Mouse (Mus musculus): Measurements from ENCODE around the gene Med27. TPM values are rescaled to one million over a fixed set of nuclear protein-coding genes. Genes with fewer than 3 reads are reported as not detected.

The Med27 gene
- total and polyA plus RNA-seq, 3 experiments = 32.1 to 36.2 (median 33.6) TPM

GRCm38 (mm10) chr2:29432565-29432964 is 85.9 kb downstream of the Med27 start:
- Histone ChIP-seq H3K9ac (ENCODE audit: insufficient read depth, low read depth) (no peak overlapping the region), H3K79me2 (replicated peaks; ENCODE audit: control insufficient read depth, extremely low read depth, insufficient read depth, poor library complexity, severe bottlenecking) (no peaks in the 10 kb centered on the region), H3K27ac (ENCODE audit: insufficient read depth, low read depth) (no peak overlapping the region), H3K4me3 (replicated peaks in 1 of 3; ENCODE audit: low read depth in 2 of 3, low read length in 2 of 3, poor library complexity in 1 of 3) (no peak overlapping the region), H3K27me3 (replicated peaks) (no peaks in the 10 kb centered on the region), H3K36me3 (replicated peaks in 1 of 2; ENCODE audit: control insufficient read depth in 1 of 2, insufficient read depth in 1 of 2, low read length in 1 of 2) (peaks cover 0 to 29% of the 10 kb centered on the region in 2 experiments), H3K4me1 (ENCODE audit: control insufficient read depth in 1 of 2, insufficient read depth in 2 of 2) (peaks cover 6 to 24% of the 10 kb centered on the region in 2 experiments), H3K9me3 (replicated peaks; ENCODE audit: low read length) (no peaks in the 10 kb centered on the region), H3K4me2 (ENCODE audit: insufficient read depth, low read depth, poor library complexity, severe bottlenecking) (no peak overlapping the region)
- DNase-seq (ENCODE audit: extremely low read depth) = no peak
- dilution Hi-C loops (cut with MboI; ENCODE audit: extremely low pct_ligation_motif_present, extremely low pct_unique_long_range_greater_than_20kb, low sequenced_read_pairs) (no loop called here), in situ Hi-C loops (cut with MboI; ENCODE audit: low pct_ligation_motif_present, low pct_unique_long_range_greater_than_20kb, low sequenced_read_pairs) (no loop called here)
- TF ChIP-seq UBTF (IDR thresholded peaks at IDR 0.05; ENCODE audit: low read depth, low read length) = no peak
- TF ChIP-seq MAFK (IDR thresholded peaks at IDR 0.05; ENCODE audit: insufficient replicate concordance, low read length) = no peak
- TF ChIP-seq HCFC1 (IDR thresholded peaks at IDR 0.05; ENCODE audit: low read depth, low read length) = no peak
- TF ChIP-seq POLR2AphosphoS2 (IDR thresholded peaks at IDR 0.05; ENCODE audit: low read depth, low read length) = no peak
- TF ChIP-seq MAZ (IDR thresholded peaks at IDR 0.05; ENCODE audit: low read depth, low read length) = no peak
- TF ChIP-seq USF2 (conservative IDR thresholded peaks at IDR 0.05; ENCODE audit: low read depth, low read length) = no peak
- no peak for TF ChIP-seq RCOR1 (conservative IDR thresholded peaks at IDR 0.05; ENCODE audit: low read depth, low read length)
- TF ChIP-seq ZKSCAN1 (IDR thresholded peaks at IDR 0.05; ENCODE audit: borderline replicate concordance, low read depth, low read length) = no peak
- TF ChIP-seq ZNF384 (IDR thresholded peaks at IDR 0.05; ENCODE audit: low read depth, low read length) = no peak
- TF ChIP-seq SMC3 (IDR thresholded peaks at IDR 0.05; ENCODE audit: low read depth, low read length) = no peak
- TF ChIP-seq EP300 (IDR thresholded peaks at IDR 0.05; ENCODE audit: low read length) = no peak
- TF ChIP-seq PAX5 (IDR thresholded peaks at IDR 0.05; ENCODE audit: low read length) = no peak
- TF ChIP-seq TCF12 (IDR thresholded peaks at IDR 0.05; ENCODE audit: low read depth, low read length) = no peak
- TF ChIP-seq ZMIZ1 (IDR thresholded peaks at IDR 0.05; ENCODE audit: low read depth, low read length) = no peak
- TF ChIP-seq CHD1 (IDR thresholded peaks at IDR 0.05; ENCODE audit: low read depth, low read length) = no peak
- TF ChIP-seq MXI1 (IDR thresholded peaks at IDR 0.05; ENCODE audit: low read depth, low read length) = no peak
- no peak for TF ChIP-seq RAD21 (IDR thresholded peaks at IDR 0.05; ENCODE audit: low read depth, low read length)
- TF ChIP-seq MYC (IDR thresholded peaks at IDR 0.05; ENCODE audit: low read depth, low read length) = no peak
- TF ChIP-seq NELFE (IDR thresholded peaks at IDR 0.05; ENCODE audit: low read depth, low read length) = no peak

GRCm38 (mm10) chr2:29436376-29436775 is 89.8 kb downstream of the Med27 start:
- in situ Hi-C loops (cut with MboI; ENCODE audit: low pct_ligation_motif_present, low pct_unique_long_range_greater_than_20kb, low sequenced_read_pairs) = no loop called here

More at GRCm38 (mm10) chr2:29436376-29436775, 89.8 kb downstream of the Med27 start:
- Histone ChIP-seq H3K27me3 (replicated peaks) (no peaks in the 10 kb centered on the region), H3K9ac (ENCODE audit: insufficient read depth, low read depth) (no peak overlapping the region), H3K4me1 (ENCODE audit: control insufficient read depth in 1 of 2, insufficient read depth in 2 of 2) (peaks cover 28 to 61% of the 10 kb centered on the region in 2 experiments), H3K9me3 (replicated peaks; ENCODE audit: low read length) (no peaks in the 10 kb centered on the region), H3K27ac (ENCODE audit: insufficient read depth, low read depth) (no peak overlapping the region), H3K79me2 (replicated peaks; ENCODE audit: control insufficient read depth, extremely low read depth, insufficient read depth, poor library complexity, severe bottlenecking) (no peaks in the 10 kb centered on the region), H3K4me3 (replicated peaks in 1 of 3; ENCODE audit: low read depth in 2 of 3, low read length in 2 of 3, poor library complexity in 1 of 3) (no peak overlapping the region), H3K36me3 (replicated peaks in 1 of 2; ENCODE audit: control insufficient read depth in 1 of 2, insufficient read depth in 1 of 2, low read length in 1 of 2) (peaks cover 0 to 10% of the 10 kb centered on the region in 2 experiments), H3K4me2 (ENCODE audit: insufficient read depth, low read depth, poor library complexity, severe bottlenecking) (no peak overlapping the region)
- dilution Hi-C loops (cut with MboI; ENCODE audit: extremely low pct_ligation_motif_present, extremely low pct_unique_long_range_greater_than_20kb, low sequenced_read_pairs) = no loop called here
- no peak for DNase-seq (ENCODE audit: extremely low read depth)
- TF ChIP-seq E2F4 (IDR thresholded peaks at IDR 0.05; ENCODE audit: insufficient replicate concordance, low read depth, low read length) (no peak), MAFK (IDR thresholded peaks at IDR 0.05; ENCODE audit: insufficient replicate concordance, low read length) (no peak), CHD1 (IDR thresholded peaks at IDR 0.05; ENCODE audit: low read depth, low read length) (no peak), USF2 (conservative IDR thresholded peaks at IDR 0.05; ENCODE audit: low read depth, low read length) (no peak), ZMIZ1 (IDR thresholded peaks at IDR 0.05; ENCODE audit: low read depth, low read length) (no peak), RAD21 (IDR thresholded peaks at IDR 0.05; ENCODE audit: low read depth, low read length) (no peak), CHD2 (IDR thresholded peaks at IDR 0.05; ENCODE audit: low read length) (no peak), NELFE (IDR thresholded peaks at IDR 0.05; ENCODE audit: low read depth, low read length) (no peak), MXI1 (IDR thresholded peaks at IDR 0.05; ENCODE audit: low read depth, low read length) (no peak)

All from CH12.LX (cell line).